Mouse (Mus musculus) ES-Bruce4 (cell line): ENCODE results near the gene Osbpl9.

ENCODE experiments used
- EP300 ChIP-seq: IDR thresholded peaks from 2 replicates; pipeline ENCODE4 v1.6.1; 2011; ENCODE audit warnings: low read depth, low read length; ENCODE audit not compliant: insufficient read depth
- POLR2A ChIP-seq: IDR thresholded peaks from one replicate; pipeline ENCODE4 v1.8.1; 2011; ENCODE audit warnings: low read length; ENCODE audit not compliant: insufficient read depth

- no peak for TF ChIP-seq EP300
- no peak for TF ChIP-seq POLR2A
Measured at GRCm38 (mm10) chr4:109019301-109019700, 182.8 kb downstream of the Osbpl9 start.
